Mouse (Mus musculus): Measurements from ENCODE around the gene Ugt1a10. TPM values are rescaled to one million over a fixed set of nuclear protein-coding genes. Genes with fewer than 3 reads are reported as not detected.

Ugt1a10 gene
- polyA plus RNA-seq, 2 experiments, result not detected

DNA sequence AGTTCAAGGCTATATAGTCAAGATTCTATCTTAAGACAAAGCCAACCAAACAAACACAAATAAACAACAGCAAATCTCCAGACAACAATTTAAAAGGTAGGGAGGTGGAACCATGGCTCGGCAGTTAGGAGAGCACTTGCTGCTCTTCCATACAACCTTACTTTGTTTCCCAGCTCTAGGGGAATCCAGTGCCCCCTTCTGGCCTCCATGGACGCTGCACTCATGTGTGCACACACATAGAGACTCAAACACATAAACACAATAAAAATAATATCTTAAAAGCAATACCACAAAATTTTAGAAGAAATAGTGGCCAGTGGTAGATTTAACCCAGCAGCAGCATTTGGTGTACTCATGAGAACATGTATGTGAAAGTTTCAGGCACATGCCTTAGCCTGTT, 162.0 kb downstream of the Ugt1a10 start:
- no peak overlapping the region for H3K4me3 ChIP-seq (ENCODE audit: insufficient read depth in 1 of 2, low read depth in 2 of 2, low read length in 2 of 2)
- DNase-seq (ENCODE audit: low read depth in 3 of 3, low spot score in 3 of 3) (no peak), ATAC-seq (ENCODE audit: insufficient read depth) (no peak)
- H3K4me1 ChIP-seq (replicated peaks; ENCODE audit: control insufficient read depth in 2 of 2, insufficient read depth in 2 of 2, low read length in 1 of 2), result no peaks in the 10 kb centered on the region
- H3K9me3 ChIP-seq (ENCODE audit: control insufficient read depth, low read length), result peaks cover 21% of the 10 kb centered on the region
- H3K36me3 ChIP-seq (replicated peaks; ENCODE audit: control insufficient read depth, insufficient read depth, low read depth), result no peaks in the 10 kb centered on the region
- no peaks in the 10 kb centered on the region for H3K27me3 ChIP-seq (ENCODE audit: control insufficient read depth, insufficient read depth, low read length)
- no peak overlapping the region for H3K27ac ChIP-seq
- 37% methylated on average over 2 of the region's 2 CpGs for WGBS (ENCODE audit: insufficient replicate concordance)
- no peak overlapping the region for H3K9ac ChIP-seq (replicated peaks)
- TF ChIP-seq EP300 (IDR thresholded peaks at IDR 0.05; ENCODE audit: low read depth) (no peak), CTCF (IDR thresholded peaks at IDR 0.05; ENCODE audit: low read depth) (no peak)
- H3K4me2 ChIP-seq (ENCODE audit: low read depth), result no peak overlapping the region

GRCm38 (mm10) chr1:88217576-88217975, 162.4 kb downstream of the Ugt1a10 start:
- H3K4me2 ChIP-seq (ENCODE audit: low read depth), result no peak overlapping the region
- H3K27me3 ChIP-seq (ENCODE audit: control insufficient read depth, insufficient read depth, low read length), result no peaks in the 10 kb centered on the region
- no peak for ATAC-seq (ENCODE audit: insufficient read depth)
- no peak overlapping the region for H3K9ac ChIP-seq (replicated peaks)
- H3K36me3 ChIP-seq (replicated peaks; ENCODE audit: control insufficient read depth, insufficient read depth, low read depth), result no peaks in the 10 kb centered on the region
- no peak for TF ChIP-seq EP300 (IDR thresholded peaks at IDR 0.05; ENCODE audit: low read depth)
- TF ChIP-seq CTCF (IDR thresholded peaks at IDR 0.05; ENCODE audit: low read depth), result no peak
- H3K9me3 ChIP-seq (ENCODE audit: control insufficient read depth, low read length), result peaks cover 21% of the 10 kb centered on the region
- WGBS (ENCODE audit: insufficient replicate concordance), result 27% methylated on average over 3 of the region's 3 CpGs
- no peak overlapping the region for H3K4me3 ChIP-seq (ENCODE audit: insufficient read depth in 1 of 2, low read depth in 2 of 2, low read length in 2 of 2)
- no peak for DNase-seq (ENCODE audit: low read depth in 3 of 3, low spot score in 3 of 3)
- H3K4me1 ChIP-seq (replicated peaks; ENCODE audit: control insufficient read depth in 2 of 2, insufficient read depth in 2 of 2, low read length in 1 of 2), result no peaks in the 10 kb centered on the region
- no peak overlapping the region for H3K27ac ChIP-seq

- H3K9me3 ChIP-seq (ENCODE audit: control insufficient read depth, low read length), result peaks cover 17% of the 10 kb centered on the region
- H3K4me2 ChIP-seq (ENCODE audit: low read depth), result no peak overlapping the region
- H3K27ac ChIP-seq, result no peak overlapping the region
- H3K27me3 ChIP-seq (ENCODE audit: control insufficient read depth, insufficient read depth, low read length), result no peaks in the 10 kb centered on the region
- 51% methylated on average over 9 of the region's 9 CpGs for WGBS (ENCODE audit: insufficient replicate concordance)
- ATAC-seq (ENCODE audit: insufficient read depth) (no peak), DNase-seq (ENCODE audit: low read depth in 3 of 3, low spot score in 3 of 3) (no peak)
- no peak for TF ChIP-seq EP300 (IDR thresholded peaks at IDR 0.05; ENCODE audit: low read depth)
- no peak for TF ChIP-seq CTCF (IDR thresholded peaks at IDR 0.05; ENCODE audit: low read depth)
- no peak overlapping the region for H3K9ac ChIP-seq (replicated peaks)
- no peak overlapping the region for H3K4me3 ChIP-seq (ENCODE audit: insufficient read depth in 1 of 2, low read depth in 2 of 2, low read length in 2 of 2)
- no peaks in the 10 kb centered on the region for H3K4me1 ChIP-seq (replicated peaks; ENCODE audit: control insufficient read depth in 2 of 2, insufficient read depth in 2 of 2, low read length in 1 of 2)
- no peaks in the 10 kb centered on the region for H3K36me3 ChIP-seq (replicated peaks; ENCODE audit: control insufficient read depth, insufficient read depth, low read depth)
Measured at GRCm38 (mm10) chr1:88218051-88218450, 162.9 kb downstream of the Ugt1a10 start.

DNA sequence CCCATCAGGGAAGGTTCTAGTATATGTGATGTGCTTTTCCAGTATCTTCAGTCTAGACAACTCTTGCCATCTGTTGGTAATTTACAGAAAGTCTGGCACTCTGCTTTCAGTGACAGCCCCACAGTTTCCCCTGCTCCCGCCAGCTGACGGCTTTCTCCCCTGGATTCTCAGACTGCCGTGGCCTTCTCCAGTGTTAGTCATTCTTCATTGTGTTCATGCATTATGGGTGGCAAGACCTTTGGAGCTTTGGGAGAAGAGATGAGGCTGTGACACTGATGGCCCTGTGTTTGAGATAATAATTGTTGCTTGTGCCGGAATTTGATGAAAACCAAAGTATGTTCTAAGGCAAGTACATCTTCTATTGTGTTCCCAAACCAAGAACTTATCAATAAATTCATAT, 163.4 kb downstream of the Ugt1a10 start:
- no peak overlapping the region for H3K9ac ChIP-seq (replicated peaks)
- ATAC-seq (ENCODE audit: insufficient read depth) (no peak), DNase-seq (ENCODE audit: low read depth in 3 of 3, low spot score in 3 of 3) (no peak)
- H3K36me3 ChIP-seq (replicated peaks; ENCODE audit: control insufficient read depth, insufficient read depth, low read depth), result no peaks in the 10 kb centered on the region
- no peak overlapping the region for H3K4me3 ChIP-seq (ENCODE audit: insufficient read depth in 1 of 2, low read depth in 2 of 2, low read length in 2 of 2)
- H3K27ac ChIP-seq, result no peak overlapping the region
- H3K4me1 ChIP-seq (replicated peaks; ENCODE audit: control insufficient read depth in 2 of 2, insufficient read depth in 2 of 2, low read length in 1 of 2), result no peaks in the 10 kb centered on the region
- H3K4me2 ChIP-seq (ENCODE audit: low read depth), result no peak overlapping the region
- no peak for TF ChIP-seq CTCF (IDR thresholded peaks at IDR 0.05; ENCODE audit: low read depth)
- H3K9me3 ChIP-seq (ENCODE audit: control insufficient read depth, low read length), result peaks cover 11% of the 10 kb centered on the region
- H3K27me3 ChIP-seq (ENCODE audit: control insufficient read depth, insufficient read depth, low read length), result no peaks in the 10 kb centered on the region
- WGBS (ENCODE audit: insufficient replicate concordance), result 37% methylated on average over 4 of the region's 4 CpGs

DNA sequence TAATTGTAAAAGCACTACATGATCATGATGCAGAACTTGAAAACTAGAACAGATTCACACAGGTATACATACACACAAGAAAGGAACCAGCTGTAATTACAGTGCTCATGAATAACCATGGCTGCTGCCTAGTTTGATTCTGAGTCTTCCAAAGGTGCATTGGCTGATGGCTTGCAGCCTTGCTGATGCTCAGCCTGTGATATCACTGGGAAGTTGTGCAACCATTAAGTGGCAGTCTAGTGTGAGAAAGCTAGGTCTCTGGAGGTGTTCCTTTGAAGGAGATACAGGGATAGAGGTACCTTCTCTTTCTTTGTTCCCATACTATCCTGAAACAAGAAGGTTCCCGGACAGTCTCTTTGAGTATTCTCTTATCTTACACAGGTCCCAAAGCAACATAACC, 163.9 kb downstream of the Ugt1a10 start:
- Histone ChIP-seq H3K27ac (no peak overlapping the region), H3K4me3 (ENCODE audit: insufficient read depth in 1 of 2, low read depth in 2 of 2, low read length in 2 of 2) (no peak overlapping the region), H3K27me3 (ENCODE audit: control insufficient read depth, insufficient read depth, low read length) (no peaks in the 10 kb centered on the region), H3K36me3 (replicated peaks; ENCODE audit: control insufficient read depth, insufficient read depth, low read depth) (no peaks in the 10 kb centered on the region), H3K4me2 (ENCODE audit: low read depth) (no peak overlapping the region), H3K9ac (replicated peaks) (no peak overlapping the region), H3K9me3 (ENCODE audit: control insufficient read depth, low read length) (peaks cover 7% of the 10 kb centered on the region), H3K4me1 (replicated peaks; ENCODE audit: control insufficient read depth in 2 of 2, insufficient read depth in 2 of 2, low read length in 1 of 2) (no peaks in the 10 kb centered on the region)
- 7% methylated on average over 1 of the region's 1 CpGs for WGBS (ENCODE audit: insufficient replicate concordance)
- DNase-seq (ENCODE audit: low read depth in 3 of 3, low spot score in 3 of 3) (no peak), ATAC-seq (ENCODE audit: insufficient read depth) (no peak)
- TF ChIP-seq CTCF (IDR thresholded peaks at IDR 0.05; ENCODE audit: low read depth) (no peak), EP300 (IDR thresholded peaks at IDR 0.05; ENCODE audit: low read depth) (no peak)

- Histone ChIP-seq H3K36me3 (replicated peaks; ENCODE audit: control insufficient read depth, insufficient read depth, low read depth) (no peaks in the 10 kb centered on the region), H3K4me2 (ENCODE audit: low read depth) (no peak overlapping the region), H3K27me3 (ENCODE audit: control insufficient read depth, insufficient read depth, low read length) (no peaks in the 10 kb centered on the region), H3K9ac (replicated peaks) (no peak overlapping the region), H3K4me1 (replicated peaks; ENCODE audit: control insufficient read depth in 2 of 2, insufficient read depth in 2 of 2, low read length in 1 of 2) (no peaks in the 10 kb centered on the region), H3K9me3 (ENCODE audit: control insufficient read depth, low read length) (peaks cover 4% of the 10 kb centered on the region), H3K4me3 (ENCODE audit: insufficient read depth in 1 of 2, low read depth in 2 of 2, low read length in 2 of 2) (no peak overlapping the region), H3K27ac (no peak overlapping the region)
- no peak for TF ChIP-seq CTCF (IDR thresholded peaks at IDR 0.05; ENCODE audit: low read depth)
- no peak for TF ChIP-seq EP300 (IDR thresholded peaks at IDR 0.05; ENCODE audit: low read depth)
- ATAC-seq (ENCODE audit: insufficient read depth) (no peak), DNase-seq (ENCODE audit: low read depth in 3 of 3, low spot score in 3 of 3) (no peak)
Measured at GRCm38 (mm10) chr1:88220336-88220735, 165.1 kb downstream of the Ugt1a10 start.
